Mouse (Mus musculus) lung, adult 10 weeks (tissue): ENCODE results near the gene Abi3bp. TPM values are rescaled to one million over a fixed set of nuclear protein-coding genes. Genes with fewer than 3 reads are reported as not detected.

ENCODE experiments used
- polyA plus RNA-seq: library from polyadenylated mRNA; stranded (reverse); fragments of 350-450 nt; fragmentation: Illumina TruSeq; extraction: RNeasy Lipid Tissue Mini Kit (QIAGEN cat#74804); gene quantifications from one replicate; pipeline ENCODE4 v1.2.3, GENCODE M21; 2014; ENCODE audit warnings: low read depth, low replicate concordance; ENCODE audit not compliant: insufficient read depth

The Abi3bp gene
- polyA plus RNA-seq, result 13.3 TPM

DNA sequence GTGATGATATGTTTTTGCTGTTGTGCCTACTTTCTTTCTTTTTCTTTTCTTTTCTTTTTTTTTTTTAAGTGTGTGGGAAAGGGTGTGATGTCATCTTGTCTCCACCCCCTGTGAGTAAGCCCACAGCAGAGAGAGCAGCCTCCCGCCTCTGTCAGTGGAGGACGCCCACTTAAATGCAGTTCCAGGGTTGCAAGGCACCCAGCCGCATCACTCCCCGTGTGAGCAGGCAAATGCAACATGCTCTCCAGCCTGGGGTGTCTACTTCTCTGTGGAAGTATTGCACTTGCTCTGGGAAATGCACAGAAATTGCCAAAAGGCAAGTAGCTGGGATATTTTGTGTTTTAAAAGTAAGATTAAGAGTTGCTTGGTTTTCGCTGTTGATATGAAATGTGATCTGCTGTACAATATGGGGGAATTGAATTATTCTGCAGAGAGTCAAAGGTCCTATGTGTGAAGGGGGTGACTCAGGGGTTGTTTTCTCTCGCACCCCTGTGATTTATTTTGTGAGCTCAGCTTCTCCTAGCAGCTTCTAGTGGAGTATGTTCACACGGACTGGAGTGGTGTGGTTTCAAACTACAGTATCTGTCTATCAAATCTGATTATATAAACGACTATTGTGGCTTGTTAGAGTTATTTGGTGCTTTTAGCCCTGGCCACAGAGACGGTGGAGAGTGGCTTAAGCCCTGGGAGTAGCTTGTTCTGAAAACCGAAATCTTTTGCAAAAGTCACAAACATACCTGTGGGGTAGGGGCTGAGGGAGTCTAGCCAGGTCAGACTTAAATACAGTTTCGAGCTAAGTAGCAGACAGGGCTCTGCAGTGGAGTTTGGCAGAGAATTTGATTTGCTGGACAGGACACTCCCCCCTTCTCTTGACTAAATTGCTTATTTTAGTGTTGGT is at the start of gene Abi3bp:
Gene Abi3bp (plus strand): TSS at position 202 of the 898 bp plus-strand sequence.

DNA sequence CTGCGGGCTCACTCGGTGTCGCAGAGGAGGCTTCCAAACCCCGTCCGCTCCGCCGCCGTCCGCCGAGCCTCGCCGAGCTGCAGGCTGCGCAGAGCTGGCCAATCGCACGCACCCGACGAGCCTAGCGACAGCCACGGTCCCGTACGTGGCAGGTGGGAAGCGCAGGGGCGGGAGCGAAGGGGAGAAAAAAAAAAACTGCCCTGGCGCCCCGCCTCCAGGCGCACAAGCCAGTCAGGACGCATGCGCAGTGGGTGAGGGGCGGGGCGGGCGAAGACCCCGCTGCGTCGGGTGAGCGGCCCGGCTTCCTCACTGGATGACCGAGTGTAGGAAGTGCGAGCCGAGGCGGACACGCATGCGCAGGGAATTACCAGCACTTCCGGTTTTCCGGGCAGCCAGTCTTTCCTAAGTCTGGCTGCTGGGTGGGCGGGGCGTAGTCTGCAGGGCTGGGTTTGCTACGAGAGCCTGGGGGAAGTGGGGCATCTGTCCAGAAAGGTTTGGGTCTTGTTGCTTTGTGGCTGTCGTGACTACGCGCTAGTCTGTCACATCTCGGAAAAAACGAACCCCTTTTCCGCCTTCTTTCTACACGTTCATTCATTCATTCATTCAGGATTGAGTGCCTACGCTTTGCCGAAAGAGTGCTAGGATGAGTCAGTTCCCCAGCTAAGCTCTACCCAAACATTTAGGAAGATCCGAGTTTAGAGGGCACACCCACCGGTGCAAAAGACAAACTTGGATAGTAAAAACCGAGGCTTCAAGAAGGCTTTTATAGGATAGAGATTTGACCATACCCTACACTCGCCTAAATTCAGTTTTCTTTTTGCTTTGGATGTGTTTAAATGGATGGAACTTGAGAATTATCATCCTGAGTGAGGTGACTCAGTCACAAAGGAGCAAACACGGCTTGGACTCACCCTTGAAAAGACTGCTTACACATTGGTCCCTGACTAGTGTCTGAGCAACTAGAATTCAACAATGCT is 239.8 kb downstream of the Abi3bp start, which contains the start of gene Tfg:
Gene Tfg (minus strand): TSS at position 227 of the 977 bp plus-strand sequence.

Other genes with a start within 250 kb of the Abi3bp start
- gene Tfg, start 239.6 kb downstream of the Abi3bp start, polyA plus RNA-seq, result 32.7 TPM